In the genomic region with DNA sequence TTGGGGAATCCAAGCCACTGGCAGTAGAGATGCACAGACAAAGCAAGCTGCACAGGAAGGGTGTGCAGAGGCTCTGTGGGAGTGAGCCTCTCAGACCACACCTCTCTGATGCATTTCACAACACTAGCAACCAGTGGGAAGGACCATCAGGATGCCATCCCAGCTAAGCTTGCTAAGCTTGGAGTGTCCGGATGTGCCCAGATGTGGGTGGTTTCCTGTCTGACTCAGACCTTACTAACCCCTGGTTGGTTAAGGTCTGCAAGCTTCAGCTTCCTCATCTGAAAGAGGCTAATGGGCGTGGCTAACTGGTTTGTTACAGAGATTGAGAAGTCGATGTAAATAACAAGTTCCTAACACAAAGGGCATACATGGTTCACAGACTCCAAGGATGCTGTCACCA, we compare ENCODE assay signal across 8 mouse cellular contexts.
A peak's percentile ranks its signal among the peaks of the same experiment; 100 is the strongest.
DNase-seq lines count a peak whose midpoint lies in the region.

No protein-coding gene starts in this region.

- DNase-seq in thymus, postnatal 0 days (ENCODE audit: low spot score), result peak; percentile 37
- DNase-seq in thymus, postnatal 14 days, result no peak
- peak; percentile 96 for DNase-seq in induced T-regulatory cell, adult 2 months (ENCODE audit: low read depth)
- DNase-seq in lung, postnatal 25 days (ENCODE audit: low spot score), result peak; percentile 51
- DNase-seq in ovary, postnatal 10 days (ENCODE audit: low spot score), result no peak
- no peak for DNase-seq in right cerebral cortex, postnatal 10 days (ENCODE audit: low spot score in 2 of 2)
- no peak for DNase-seq in cerebellum, postnatal 25 days
- no peak for DNase-seq in adrenal gland, postnatal 10 days

Comparison
In these comparisons a context has a peak if more than half of its experiments do, and no peak if none do; other contexts are left out.
1. DNase-seq: peak in thymus, postnatal 0 days (single experiment), induced T-regulatory cell, adult 2 months (single experiment) and lung, postnatal 25 days (single experiment); none in thymus, postnatal 14 days (single experiment), ovary, postnatal 10 days (single experiment), right cerebral cortex, postnatal 10 days (0 of 2), cerebellum, postnatal 25 days (0 of 2) and adrenal gland, postnatal 10 days (single experiment).